Mouse (Mus musculus) neural tube, embryonic 10.5 days (tissue): ENCODE measurements around the gene Gng2.

ENCODE experiments used
- DNase-seq: peaks from one replicate; pipeline ENCODE4 v3.0.0-alpha.2; 2017; ENCODE audit warnings: low spot score; ENCODE audit errors: extremely low spot score

Gng2 gene

GRCm38 (mm10) chr14:19976421-19977270 is 781 bp downstream of the Gng2 start:
- peak; percentile 85 for DNase-seq

- DNase-seq = peak; percentile 41
Measured at GRCm38 (mm10) chr14:19974978-19975493, 2.4 kb downstream of the Gng2 start.

DNA sequence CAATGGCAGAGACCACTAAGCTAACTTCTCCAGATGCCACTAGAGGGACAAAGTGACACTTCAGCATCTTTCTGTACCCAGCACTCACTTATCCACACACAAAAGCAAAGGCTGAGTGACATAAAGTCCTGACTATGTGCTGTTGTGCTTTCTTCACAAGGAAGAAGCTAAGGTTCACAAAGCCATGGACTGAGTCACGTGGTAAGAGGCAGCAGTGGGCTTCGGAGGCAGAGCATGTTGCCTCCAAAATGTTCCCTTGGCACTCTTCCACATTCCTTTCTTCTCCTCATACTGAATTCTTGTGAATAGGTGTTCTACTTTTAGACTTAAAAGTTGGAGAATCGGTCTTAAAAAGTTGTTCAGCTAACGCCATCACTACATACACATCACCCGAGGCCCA is 3.0 kb downstream of the Gng2 start:
- DNase-seq = no peak

- DNase-seq = no peak
Measured at GRCm38 (mm10) chr14:19972316-19973029, 5.0 kb downstream of the Gng2 start.

- DNase-seq = no peak
Measured at GRCm38 (mm10) chr14:19970845-19971244, 6.6 kb downstream of the Gng2 start.

DNA sequence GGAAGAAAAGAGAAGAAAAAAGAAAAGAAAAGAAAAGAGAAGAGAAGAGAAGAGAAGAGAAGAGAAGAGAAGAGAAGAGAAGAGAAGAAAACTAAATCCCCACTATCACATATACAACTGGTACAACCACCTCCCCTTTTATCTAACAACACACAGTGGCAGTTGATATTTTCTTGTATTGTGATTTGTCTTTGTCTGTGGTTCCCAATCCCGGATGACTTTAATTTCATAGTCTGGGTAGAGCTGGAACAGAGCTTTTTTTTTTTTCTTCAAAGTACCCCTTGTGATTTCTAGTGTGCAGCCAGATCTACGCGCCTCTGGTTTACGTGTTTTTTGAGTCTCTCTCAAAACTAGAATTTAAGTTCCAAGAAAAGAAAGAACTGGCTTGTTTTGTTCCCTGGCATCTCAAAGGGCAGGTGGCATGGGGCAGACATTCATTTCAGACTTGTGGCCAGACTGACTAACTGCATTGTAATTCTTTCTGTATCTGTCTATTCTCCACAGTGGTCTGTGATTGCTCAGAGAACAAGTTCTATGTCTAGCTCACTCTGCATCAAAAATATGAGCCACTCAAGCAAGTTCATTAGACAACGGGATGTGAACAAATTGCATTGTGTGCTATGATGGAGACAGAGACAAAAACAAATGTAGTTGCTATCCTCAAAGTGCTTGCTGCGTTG is 7.2 kb downstream of the Gng2 start:
- no peak for DNase-seq

DNA sequence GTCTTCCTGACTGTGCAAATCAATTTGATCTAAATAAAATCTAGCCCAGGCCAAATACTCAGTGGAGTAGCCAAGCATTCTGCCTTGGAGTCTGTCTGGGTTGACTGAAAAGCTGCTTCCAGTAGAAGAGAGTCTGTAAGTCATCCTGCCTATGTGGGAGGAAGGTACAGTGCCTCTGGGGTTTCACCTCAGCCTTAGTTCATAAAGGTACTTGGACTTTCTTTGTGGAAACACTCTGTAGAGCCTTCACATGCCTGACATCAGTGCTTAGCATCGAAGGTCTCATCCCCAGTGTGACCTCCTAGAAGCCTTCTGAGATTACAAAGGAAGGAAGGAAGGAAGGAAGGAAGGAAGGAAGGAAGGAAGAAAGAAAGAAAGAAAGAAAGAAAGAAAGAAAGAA is 7.9 kb downstream of the Gng2 start:
- no peak for DNase-seq

GRCm38 (mm10) chr14:19969011-19969521 is 8.4 kb downstream of the Gng2 start:
- DNase-seq = no peak

DNA sequence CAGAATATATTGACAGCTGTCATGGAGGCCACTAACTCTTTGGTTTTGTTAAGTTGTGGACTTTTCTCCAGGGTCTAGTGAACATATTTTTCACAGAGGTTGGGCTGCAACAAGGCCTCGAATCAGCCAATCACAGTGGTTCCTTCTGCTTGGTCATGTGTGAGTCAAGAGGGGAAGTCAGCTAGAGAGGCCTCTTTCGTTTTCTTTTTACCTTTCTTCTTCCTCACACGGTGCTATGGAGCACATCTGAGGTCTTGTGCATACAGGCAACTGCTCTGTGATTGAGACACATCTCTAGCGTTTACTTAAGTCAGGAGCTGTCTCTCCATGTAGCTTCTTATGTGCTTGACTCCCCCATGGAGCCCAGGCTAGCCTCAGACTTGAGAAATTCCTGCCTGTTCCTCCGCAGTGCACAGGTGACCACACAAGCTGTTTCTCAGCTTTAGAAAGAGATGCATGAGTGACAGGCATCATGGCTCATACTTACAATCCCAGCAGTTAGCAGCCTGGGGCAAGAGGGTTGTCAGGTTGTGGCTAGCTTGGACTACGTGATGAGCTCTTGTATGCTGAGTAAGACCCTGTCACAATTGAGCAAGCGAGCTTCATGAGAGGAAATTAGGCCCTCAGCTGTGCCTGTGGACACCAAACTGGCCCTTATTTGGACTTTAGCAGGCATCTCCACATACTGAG is 9.0 kb downstream of the Gng2 start:
- DNase-seq = no peak

GRCm38 (mm10) chr14:19967482-19967881 is 9.9 kb downstream of the Gng2 start:
- no peak for DNase-seq

DNA sequence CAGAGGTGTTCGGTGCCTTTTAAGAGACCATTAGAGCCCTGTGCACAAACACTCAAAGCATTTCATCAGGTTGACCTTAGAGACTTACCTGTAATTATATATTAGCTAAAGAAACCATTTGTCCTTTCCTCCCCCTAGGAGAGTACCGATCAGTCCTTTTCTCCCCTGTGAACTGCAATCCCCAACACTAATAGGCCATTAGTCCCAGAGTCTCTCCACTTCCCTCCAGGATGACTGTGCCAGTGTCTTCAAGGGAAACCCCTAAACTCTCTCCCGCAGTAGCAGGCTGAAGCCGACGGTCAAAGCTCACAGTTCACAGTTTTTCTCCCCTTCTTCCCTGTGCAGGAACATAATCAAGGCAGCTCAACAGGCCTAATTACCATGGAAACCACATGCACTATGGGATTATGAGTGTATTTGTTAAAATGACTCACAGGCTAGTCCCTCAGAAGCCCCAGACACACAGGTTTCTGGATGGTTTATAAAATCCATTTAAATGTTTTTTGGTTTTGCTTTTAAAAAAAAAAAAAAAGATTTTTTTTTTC is 13.4 kb downstream of the Gng2 start:
- no peak for DNase-seq

DNA sequence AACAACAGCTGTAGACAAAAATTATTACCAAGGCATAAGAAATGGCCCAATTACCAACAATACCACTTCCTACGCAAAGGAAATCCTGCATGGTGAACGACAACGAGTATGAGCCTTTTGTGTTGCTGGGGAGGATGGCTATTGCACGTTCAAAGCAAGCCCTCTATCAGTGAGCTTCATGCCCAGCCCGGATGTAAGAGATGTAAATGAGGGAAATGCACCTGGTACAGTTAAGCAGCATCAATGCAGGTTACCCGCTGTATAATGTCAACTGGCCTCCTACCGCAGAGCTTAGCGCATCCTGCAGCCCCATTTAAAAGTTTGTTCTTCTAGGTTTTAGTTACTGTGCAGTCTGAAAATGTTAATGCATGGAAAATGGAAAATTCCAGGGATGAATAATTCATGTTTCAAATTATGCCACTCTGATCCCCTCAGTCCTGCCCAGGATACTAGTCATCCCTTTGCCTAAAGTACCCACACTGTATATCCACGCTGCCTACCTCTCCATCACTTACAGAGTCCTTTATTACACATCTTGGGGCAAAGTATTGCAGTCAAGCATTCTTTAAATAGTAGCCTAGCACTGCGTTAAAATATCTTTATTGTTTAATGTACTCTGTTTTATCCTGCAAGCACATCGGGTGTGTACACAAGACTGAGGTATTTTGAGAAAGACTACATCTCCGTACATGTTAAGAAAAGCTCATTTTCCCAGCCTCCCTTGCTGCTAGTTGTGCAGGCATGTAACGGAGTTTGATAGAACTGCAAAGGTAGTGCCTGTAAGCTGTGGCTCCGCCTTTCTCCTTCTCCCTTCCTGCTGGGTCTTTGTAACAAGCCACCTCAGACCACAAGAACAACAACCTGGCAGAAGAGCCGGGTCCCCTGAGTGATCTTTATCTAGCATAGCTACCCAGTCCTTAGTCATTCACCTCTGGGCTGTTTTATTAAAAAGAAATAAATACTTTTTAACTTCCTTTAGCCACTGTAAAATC is 15.2 kb downstream of the Gng2 start:
- DNase-seq = no peak

DNA sequence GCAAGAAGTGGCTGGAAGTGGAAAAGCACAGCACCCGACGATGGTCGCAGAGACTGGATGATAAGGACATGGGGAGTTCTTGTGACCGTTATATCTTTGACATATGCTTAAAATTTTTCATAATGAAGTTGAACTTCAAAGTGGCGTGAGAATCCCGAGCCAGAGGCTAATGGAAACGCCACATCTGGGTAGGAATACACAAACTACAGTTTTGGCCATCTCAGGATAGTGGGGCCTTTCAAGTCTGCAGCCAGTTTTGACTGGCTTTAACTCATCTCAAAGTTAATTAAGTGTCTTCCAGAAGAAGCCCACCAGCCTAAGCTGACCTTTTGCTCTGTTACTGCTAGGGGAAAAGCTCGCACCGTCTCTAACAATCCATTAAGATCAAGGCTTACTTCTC is 17.6 kb downstream of the Gng2 start:
- no peak for DNase-seq

- no peak for DNase-seq
Measured at GRCm38 (mm10) chr14:19955077-19955476, 22.4 kb downstream of the Gng2 start.

- no peak for DNase-seq
Measured at GRCm38 (mm10) chr14:19950812-19951211, 26.6 kb downstream of the Gng2 start.

- DNase-seq = no peak
Measured at GRCm38 (mm10) chr14:19949475-19949874, 28.0 kb downstream of the Gng2 start.

GRCm38 (mm10) chr14:19946221-19946620 is 31.2 kb downstream of the Gng2 start:
- DNase-seq = no peak

- DNase-seq = no peak
Measured at GRCm38 (mm10) chr14:19942732-19943131, 34.7 kb downstream of the Gng2 start.

DNA sequence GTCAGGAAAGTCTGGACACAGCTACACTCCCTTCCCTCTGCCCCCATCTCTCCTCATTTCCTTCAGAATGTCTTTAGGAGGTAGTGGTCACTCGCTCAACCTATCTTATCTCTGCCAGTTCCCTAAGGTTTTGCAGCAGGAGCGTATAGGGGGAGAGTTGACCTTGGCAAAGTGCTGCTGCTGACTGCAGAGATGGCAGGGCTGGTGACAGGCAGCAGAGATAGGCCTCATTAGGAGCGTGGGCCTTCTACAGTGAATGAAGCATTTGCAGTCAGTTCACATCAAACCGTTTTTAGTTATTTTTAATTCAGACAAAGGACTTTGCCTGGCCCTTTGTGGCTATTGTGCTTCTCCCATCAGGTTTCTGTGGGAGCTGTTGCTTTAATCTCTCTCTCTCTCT is 35.1 kb downstream of the Gng2 start:
- DNase-seq = no peak

DNA sequence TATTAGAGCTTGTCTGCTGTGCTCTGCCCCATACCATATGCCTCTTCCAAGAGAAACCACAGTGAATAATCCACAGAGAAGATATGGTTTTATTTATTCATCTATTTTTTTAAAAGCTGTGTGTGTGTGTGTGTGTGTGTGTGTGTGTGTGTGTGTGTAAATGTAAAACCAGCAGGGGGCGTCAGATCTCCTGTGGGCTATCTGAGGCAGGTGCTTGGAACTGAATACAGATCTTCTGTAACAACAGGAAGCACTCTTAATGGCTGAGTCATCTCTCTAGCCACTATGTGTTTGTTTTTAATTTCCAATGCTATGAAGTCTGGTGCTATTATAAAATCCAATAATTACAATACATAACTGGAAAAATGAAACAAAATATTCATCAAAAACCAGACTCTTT is 37.4 kb downstream of the Gng2 start:
- no peak for DNase-seq
